ENCODE assay signal across 7 mouse cellular contexts in genomic region chr12:111726122-111726463, GRCm38 (mm10). TPM values are rescaled to one million over a fixed set of nuclear protein-coding genes. Genes with fewer than 3 reads are reported as not detected.
A peak's percentile ranks its signal among the peaks of the same experiment; 100 is the strongest.
DNase-seq lines count a peak whose midpoint lies in the region; ATAC-seq and TF ChIP-seq lines count a peak whose summit lies in the region.

No protein-coding gene starts in this region.

- no peak overlapping the region for H3K9ac ChIP-seq in hindbrain, postnatal 0 days (replicated peaks; ENCODE audit: low read length)

- no peaks in the 10 kb centered on the region for H3K9me3 ChIP-seq in hindbrain, postnatal 0 days (ENCODE audit: low read length)

- H3K4me1 ChIP-seq in lung, adult 2 months (ENCODE audit: control insufficient read depth, insufficient read depth, low read length): peaks cover 12% of the 10 kb centered on the region
- 0 out of 2 replicates have a peak, but pooled peaks cover 7% of the 10 kb centered on the region for H3K4me1 ChIP-seq in hindbrain, postnatal 0 days (ENCODE audit: insufficient read depth, low read length)

- no peak for TF ChIP-seq POLR2A in lung, adult 2 months (IDR thresholded peaks at IDR 0.05; ENCODE audit: borderline replicate concordance, extremely low read depth, low read depth, low read length)

- TF ChIP-seq CTCF in lung, adult 2 months (IDR thresholded peaks at IDR 0.05; ENCODE audit: insufficient read depth, low read length): no peak
- TF ChIP-seq CTCF in hindbrain, postnatal 0 days (IDR thresholded peaks at IDR 0.05; ENCODE audit: low read depth): no peak

- no peaks in the 10 kb centered on the region for H3K27me3 ChIP-seq in hindbrain, postnatal 0 days (ENCODE audit: insufficient read depth, low read length)

- WGBS in lung, adult 2 months: 41% methylated on average over 4 of the region's 4 CpGs
- WGBS in hindbrain, postnatal 0 days: 49% methylated on average over 4 of the region's 4 CpGs

- no peak overlapping the region for H3K4me2 ChIP-seq in hindbrain, postnatal 0 days (ENCODE audit: low read depth, low read length)

- peaks cover 11% of the 10 kb centered on the region; the same call in 1 of the 2 replicates for H3K36me3 ChIP-seq in hindbrain, postnatal 0 days (ENCODE audit: insufficient read depth, low read length)

- peak; percentile 64 for DNase-seq in lung, adult 18-20 months
- DNase-seq in lung, adult 2 months: no peak
- peak; percentile 99 for DNase-seq in heart, adult 11 months
- no peak for DNase-seq in hindbrain, postnatal 0 days (ENCODE audit: low spot score)
- peak; percentile 78 for DNase-seq in lung, postnatal 36 days
- DNase-seq in spleen, postnatal 14 days (ENCODE audit: low spot score in 2 of 2): no peak
- DNase-seq in spleen, adult 12 weeks (ENCODE audit: low spot score): no peak

- peak overlapping the region; percentile 74 for H3K27ac ChIP-seq in hindbrain, postnatal 0 days

- H3K4me3 ChIP-seq in lung, adult 2 months (replicated peaks; ENCODE audit: extremely low read depth, low read depth, low read length): no peak overlapping the region
- H3K4me3 ChIP-seq in hindbrain, postnatal 0 days (ENCODE audit: low read length): no peak overlapping the region

- no peak for ATAC-seq in hindbrain, postnatal 0 days

RNA-seq across cellular contexts. Expression of gene Apopt1, which starts 13.0 kb away (rescaled TPM):
- 22.5 and 30.9 TPM in 2 replicates for polyA plus RNA-seq in lung, adult 2 months (2012; rRNA removed)
- 23.6 and 28.1 TPM in 2 replicates for total RNA-seq in hindbrain, postnatal 0 days (2014; rRNA removed)
- polyA plus RNA-seq in hindbrain, postnatal 0 days (2015; fragmentation: Nextera tagmentation; extraction: Ambion mirVana): 60.3 and 63.9 TPM in 2 replicates

RNA-seq across cellular contexts. Expression of gene Bag5, which starts 13.0 kb away (rescaled TPM):
- polyA plus RNA-seq in lung, adult 2 months (2012; rRNA removed): 21.4 and 21.9 TPM in 2 replicates
- total RNA-seq in hindbrain, postnatal 0 days (2014; rRNA removed): 21.1 and 22.7 TPM in 2 replicates
- 60.1 and 64.3 TPM in 2 replicates for polyA plus RNA-seq in hindbrain, postnatal 0 days (2015; fragmentation: Nextera tagmentation; extraction: Ambion mirVana)

RNA-seq across cellular contexts. Expression of gene Klc1, which starts 32.6 kb away (rescaled TPM):
- polyA plus RNA-seq in lung, adult 2 months (2012; rRNA removed): 101 and 113 TPM in 2 replicates
- total RNA-seq in hindbrain, postnatal 0 days (2014; rRNA removed): 421 and 496 TPM in 2 replicates
- polyA plus RNA-seq in hindbrain, postnatal 0 days (2015; fragmentation: Nextera tagmentation; extraction: Ambion mirVana): 583 and 600 TPM in 2 replicates

RNA-seq across cellular contexts. Expression of gene Trmt61a, which starts 48.2 kb away (rescaled TPM):
- 21.6 and 24.3 TPM in 2 replicates for polyA plus RNA-seq in lung, adult 2 months (2012; rRNA removed)
- 29.7 and 32.7 TPM in 2 replicates for total RNA-seq in hindbrain, postnatal 0 days (2014; rRNA removed)
- 9.2 TPM in 2 replicates for polyA plus RNA-seq in hindbrain, postnatal 0 days (2015; fragmentation: Nextera tagmentation; extraction: Ambion mirVana)

RNA-seq across cellular contexts. Expression of gene Ckb, which starts 54.0 kb away (rescaled TPM):
- 261 and 274 TPM in 2 replicates for polyA plus RNA-seq in lung, adult 2 months (2012; rRNA removed)
- total RNA-seq in hindbrain, postnatal 0 days (2014; rRNA removed): 3,255 and 3,584 TPM in 2 replicates
- 2,405 and 2,624 TPM in 2 replicates for polyA plus RNA-seq in hindbrain, postnatal 0 days (2015; fragmentation: Nextera tagmentation; extraction: Ambion mirVana)

Comparison
In these comparisons a context has a peak if more than half of its experiments do, and no peak if none do; other contexts are left out.
1. DNase-seq: peak in lung, adult 18-20 months (2 of 2), heart, adult 11 months (single experiment) and lung, postnatal 36 days (single experiment); none in lung, adult 2 months (single experiment), hindbrain, postnatal 0 days (single experiment), spleen, postnatal 14 days (0 of 2) and spleen, adult 12 weeks (single experiment).